Mouse (Mus musculus) E14TG2a.4 (cell line): ENCODE measurements around the gene Srrm3.

Source experiments
- CTCF ChIP-seq: conservative IDR thresholded peaks from 2 replicates; pipeline ENCODE4 v1.5.1; 2014; ENCODE audit warnings: low read length
- NANOG ChIP-seq: IDR thresholded peaks from 2 replicates; pipeline ENCODE4 v1.6.1; 2014; ENCODE audit warnings: borderline replicate concordance, low read length, mixed read lengths
- POU5F1 ChIP-seq: IDR thresholded peaks from 2 replicates; pipeline ENCODE4 v1.6.1; 2014; ENCODE audit warnings: low read length, borderline replicate concordance

GRCm38 (mm10) chr5:135851481-135851880 lies 44.8 kb downstream of the Srrm3 start:
- no peak for TF ChIP-seq CTCF
- no peak for TF ChIP-seq NANOG
- no peak for TF ChIP-seq POU5F1
